Mouse (Mus musculus) mouse trophoblast stem cell (cell line): ENCODE results near the gene Slc25a4.

ENCODE experiments used
- in situ Hi-C, 2 experiments: fragments of 300-500 bp; cut with MseI, MboI; formaldehyde crosslinking; loops; 2 replicates in 1 of 2; 3 replicates in 1 of 2; pipeline ENCODE4 v1.15.1; 2025

Gene Slc25a4

GRCm38 (mm10) chr8:46206107-46206506 lies 5.0 kb downstream of the Slc25a4 start:
- in situ Hi-C loops: no loop called here

- in situ Hi-C loops: no loop called here
Observed at GRCm38 (mm10) chr8:46204974-46205640, 6.0 kb downstream of the Slc25a4 start.

GRCm38 (mm10) chr8:46204301-46204700 lies 6.8 kb downstream of the Slc25a4 start:
- in situ Hi-C loops: no loop called here

GRCm38 (mm10) chr8:46202350-46202749 lies 8.7 kb downstream of the Slc25a4 start:
- in situ Hi-C loops: no loop called here

GRCm38 (mm10) chr8:46197673-46198072 lies 13.4 kb downstream of the Slc25a4 start:
- in situ Hi-C loops: no loop called here

- in situ Hi-C loops: no loop called here
Observed at GRCm38 (mm10) chr8:46196877-46197276, 14.2 kb downstream of the Slc25a4 start.

- in situ Hi-C loops: no loop called here
Observed at GRCm38 (mm10) chr8:46193100-46193499, 18.0 kb downstream of the Slc25a4 start.

GRCm38 (mm10) chr8:46185361-46185760 lies 25.7 kb downstream of the Slc25a4 start:
- in situ Hi-C loops: loop anchor here in 1 of 2 experiments (5.0 kb wide), 1 partner anchor 52 kb away; no protein-coding TSS in a partner anchor

GRCm38 (mm10) chr8:46180136-46180535 lies 30.9 kb downstream of the Slc25a4 start:
- in situ Hi-C loops: no loop called here

GRCm38 (mm10) chr8:46173651-46174050 lies 37.4 kb downstream of the Slc25a4 start:
- in situ Hi-C loops: no loop called here

- in situ Hi-C loops: no loop called here
Observed at GRCm38 (mm10) chr8:46163870-46164190, 47.3 kb downstream of the Slc25a4 start.

GRCm38 (mm10) chr8:46162953-46163869 lies 47.9 kb downstream of the Slc25a4 start:
- in situ Hi-C loops: no loop called here
